Mouse (Mus musculus) stomach, embryonic 14.5 days (tissue): ENCODE results near the gene Olfr847. TPM values are rescaled to one million over a fixed set of nuclear protein-coding genes. Genes with fewer than 3 reads are reported as not detected.

ENCODE experiments used
- ATAC-seq: fragments of 200-750 bp; cut with Nextera tagmentation; 2 replicates; pipeline ENCODE4 v1.8.0; 2017; ENCODE audit warnings: low read depth, moderate TSS enrichment; ENCODE audit not compliant: insufficient number of reproducible peaks, insufficient read depth, low FRiP score
- H3K27ac ChIP-seq: fragments of 300-500 bp; sonication (generic); 2 replicates; pipeline ENCODE4 v1.5.1; 2014; ENCODE audit warnings: mild to moderate bottlenecking, low read length, moderate library complexity, mixed read lengths
- H3K27me3 ChIP-seq: fragments of 300-500 bp; sonication (generic); 2 replicates; pipeline ENCODE4 v1.6.1; 2014; ENCODE audit warnings: low read length, control low read depth, mixed read lengths; ENCODE audit not compliant: control insufficient read depth, insufficient read depth
- H3K36me3 ChIP-seq: fragments of 300-500 bp; sonication (generic); 2 replicates; pipeline ENCODE4 v1.6.1; 2014; ENCODE audit warnings: mild to moderate bottlenecking, control low read depth, low read length, moderate library complexity, mixed read lengths; ENCODE audit not compliant: control insufficient read depth, insufficient read depth
- H3K4me1 ChIP-seq: fragments of 300-500 bp; sonication (generic); 2 replicates; pipeline ENCODE4 v1.6.1; 2014; ENCODE audit warnings: low read length, control low read depth, mixed read lengths; ENCODE audit not compliant: control insufficient read depth, insufficient read depth
- H3K4me2 ChIP-seq: fragments of 300-500 bp; sonication (generic); replicated peaks from 2 replicates; pipeline ENCODE4 v1.6.1; 2014; ENCODE audit warnings: low read depth, low read length, control low read depth
- H3K4me3 ChIP-seq: fragments of 300-500 bp; sonication (generic); 2 replicates; pipeline ENCODE4 v1.5.1; 2014; ENCODE audit warnings: low read depth, low read length, control low read depth
- H3K9ac ChIP-seq: fragments of 300-500 bp; sonication (generic); replicated peaks from 2 replicates; pipeline ENCODE4 v1.6.1; 2014; ENCODE audit warnings: low read depth, mild to moderate bottlenecking, control low read depth, low read length, moderate library complexity, mixed read lengths
- H3K9me3 ChIP-seq: fragments of 300-500 bp; sonication (generic); 2 replicates; pipeline ENCODE4 v1.6.1; 2016; ENCODE audit warnings: low read depth, low read length, control low read depth; ENCODE audit not compliant: control insufficient read depth
- WGBS: fragments of 180-500 bp; shearing (Covaris S2); extraction: QIAGEN DNeasy Blood & Tissue Kit; methylation state at CpG from one replicate; pipeline ENCODE4 v1.1.7; 2014; 5-methylcytosine and 5-hydroxymethylcytosine counted together
- polyA plus RNA-seq: library from polyadenylated mRNA; unstranded; fragments of >200 nt; fragmentation: Nextera tagmentation; extraction: Ambion mirVana; gene quantifications from 2 replicates; pipeline ENCODE4 v1.2.1, GENCODE M21; 2014

Olfr847 gene
- polyA plus RNA-seq, result not detected in 2 replicates

- no peak for ATAC-seq
- Histone ChIP-seq H3K4me3 (no peak within 1 kb of the TSS), H3K27me3 (no peaks in the 10 kb centered on the region), H3K36me3 (no peaks in the 10 kb centered on the region), H3K9ac (no peak within 1 kb of the TSS), H3K4me1 (no peaks in the 10 kb centered on the region), H3K27ac (no peak within 1 kb of the TSS), H3K9me3 (no peaks in the 10 kb centered on the region), H3K4me2 (no peak within 1 kb of the TSS)
- 59% methylated on average over 1 of the region's 1 CpGs for WGBS
Observed at GRCm38 (mm10) chr9:19378569-19378968, at the start of gene Olfr847. Olfr847 (minus strand) TSS chr9:19378669.

GRCm38 (mm10) chr9:19363905-19364304 is 14.6 kb downstream of the Olfr847 start, which contains the start of gene Olfr846:
Olfr846 (minus strand) TSS chr9:19364005.
- Histone ChIP-seq H3K27ac (no peak within 1 kb of the TSS), H3K27me3 (no peaks in the 10 kb centered on the region), H3K4me1 (no peaks in the 10 kb centered on the region), H3K36me3 (no peaks in the 10 kb centered on the region), H3K9ac (no peak within 1 kb of the TSS), H3K4me2 (no peak within 1 kb of the TSS), H3K4me3 (no peak within 1 kb of the TSS), H3K9me3 (0 out of 2 replicates have a peak, but pooled peaks cover under 1% of the 10 kb centered on the region)
- 46% methylated on average over 1 of the region's 1 CpGs for WGBS
- no peak for ATAC-seq

- no peak for ATAC-seq
- Histone ChIP-seq H3K4me1 (no peaks in the 10 kb centered on the region), H3K9me3 (no peaks in the 10 kb centered on the region), H3K36me3 (no peaks in the 10 kb centered on the region), H3K4me2 (no peak within 1 kb of the TSS), H3K27ac (no peak within 1 kb of the TSS), H3K9ac (no peak within 1 kb of the TSS), H3K27me3 (no peaks in the 10 kb centered on the region), H3K4me3 (no peak within 1 kb of the TSS)
- 72% methylated on average over 1 of the region's 1 CpGs for WGBS
Observed at GRCm38 (mm10) chr9:19336157-19336556, 42.3 kb downstream of the Olfr847 start, which contains the start of gene Olfr845. Olfr845 (plus strand) TSS chr9:19336457.

Other genes with a start within 250 kb of the Olfr847 start
- gene Olfr837, start 242.4 kb downstream of the Olfr847 start, polyA plus RNA-seq, result not detected in 2 replicates
- gene Olfr839-ps1, start 201.4 kb downstream of the Olfr847 start, polyA plus RNA-seq, result not detected in 2 replicates
- not detected in 2 replicates for gene Olfr843, start 126.7 kb downstream of the Olfr847 start, polyA plus RNA-seq
- not detected in 2 replicates for gene Olfr844, start 62.3 kb downstream of the Olfr847 start, polyA plus RNA-seq
- not detected in 2 replicates for gene Olfr845, start 42.2 kb downstream of the Olfr847 start, polyA plus RNA-seq
- gene Olfr846, start 14.7 kb downstream of the Olfr847 start, polyA plus RNA-seq, result not detected in 2 replicates
- not detected in 2 replicates for gene Olfr849, start 61.6 kb upstream of the Olfr847 start, polyA plus RNA-seq
- not detected in 2 replicates for gene Olfr850, start 99.6 kb upstream of the Olfr847 start, polyA plus RNA-seq
- gene Olfr851, start 114.6 kb upstream of the Olfr847 start, polyA plus RNA-seq, result not detected in 2 replicates
- not detected in 2 replicates for gene Olfr853, start 162.4 kb upstream of the Olfr847 start, polyA plus RNA-seq
- not detected in 2 replicates for gene Olfr854, start 188.7 kb upstream of the Olfr847 start, polyA plus RNA-seq
- not detected in 2 replicates for gene Olfr855, start 203.9 kb upstream of the Olfr847 start, polyA plus RNA-seq
- 31.3 and 34.5 TPM in 2 replicates for gene Zfp317, start 243.4 kb upstream of the Olfr847 start, polyA plus RNA-seq